Mouse (Mus musculus) brain, embryonic 14.5 days (tissue): ENCODE data around the gene Pip4k2a.

Experiments
- CTCF ChIP-seq: fragments of 200-500 bp; IDR thresholded peaks from 2 replicates; pipeline ENCODE4 v1.5.1; 2012; ENCODE audit warnings: inconsistent platforms, mild to moderate bottlenecking, moderate library complexity, borderline replicate concordance; ENCODE audit not compliant: insufficient read depth, insufficient read length; ENCODE audit errors: extremely low read depth
- POLR2A ChIP-seq: fragments of 200-500 bp; IDR thresholded peaks from 2 replicates; pipeline ENCODE4 v1.6.1; 2012; ENCODE audit warnings: mild to moderate bottlenecking, inconsistent platforms, borderline replicate concordance; ENCODE audit not compliant: poor library complexity, insufficient read depth, insufficient read length, severe bottlenecking; ENCODE audit errors: extremely low read depth

DNA sequence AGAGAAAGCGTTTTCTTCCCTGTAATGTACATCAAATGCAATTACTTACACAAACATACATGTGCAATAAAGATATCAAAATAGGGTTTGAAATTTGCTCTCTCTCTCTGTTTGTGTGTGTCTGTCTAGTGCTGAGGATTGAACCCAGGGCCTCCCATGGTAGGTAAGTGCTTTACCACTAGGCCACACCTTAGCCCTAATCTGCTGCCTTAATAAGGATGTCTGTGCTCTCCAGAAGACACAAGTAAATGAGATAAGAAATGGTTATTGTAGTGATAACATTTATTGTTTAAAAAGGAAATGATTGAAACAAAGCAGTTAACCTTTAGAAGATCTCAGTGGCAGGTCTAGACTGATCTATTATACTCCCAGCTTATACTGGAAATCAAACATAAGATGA, 18.9 kb upstream of the Pip4k2a start:
- TF ChIP-seq POLR2A (no peak), CTCF (no peak)
